Mouse (Mus musculus) lung, adult 2 months (tissue): ENCODE data around the gene Vezt. TPM values are rescaled to one million over a fixed set of nuclear protein-coding genes. Genes with fewer than 3 reads are reported as not detected.
A peak's percentile ranks its signal among the peaks of the same experiment; 100 is the strongest.

Experiments used
- DNase-seq: peaks from one replicate; pipeline ENCODE4 v3.0.0; 2022
- H3K4me1 ChIP-seq: fragments of 200-500 bp; 2 replicates; pipeline ENCODE4 v1.6.1; 2011; ENCODE audit warnings: low read length; ENCODE audit not compliant: control insufficient read depth, insufficient read depth
- H3K4me3 ChIP-seq: fragments of 200-500 bp; replicated peaks from 2 replicates; pipeline ENCODE3; 2011; ENCODE audit warnings: low read depth, mild to moderate bottlenecking, control low read depth, low read length; ENCODE audit errors: extremely low read depth
- CTCF ChIP-seq: fragments of 200-500 bp; IDR thresholded peaks from 2 replicates; pipeline ENCODE4 v1.5.1; 2011; ENCODE audit warnings: mild to moderate bottlenecking, low read length, control low read depth; ENCODE audit not compliant: insufficient read depth
- POLR2A ChIP-seq: fragments of 200-500 bp; IDR thresholded peaks from 2 replicates; pipeline ENCODE4 v1.6.1; 2011; ENCODE audit warnings: low read depth, mild to moderate bottlenecking, control low read depth, low read length, borderline replicate concordance; ENCODE audit errors: extremely low read depth
- WGBS: fragments of 180-500 bp; shearing (Covaris S2); methylation state at CpG from one replicate; pipeline ENCODE4 v1.1.7; 2018; 5-methylcytosine and 5-hydroxymethylcytosine counted together
- polyA plus RNA-seq: library from polyadenylated mRNA; depleted of rRNA; stranded (reverse); fragments of >200 nt; gene quantifications from 2 replicates; pipeline ENCODE4 v1.2.3, GENCODE M21; 2012

Gene Vezt
- polyA plus RNA-seq, 1 experiment = 13.4 TPM

GRCm38 (mm10) chr10:94038366-94039260 is 3.0 kb upstream of the Vezt start:
- H3K4me3 ChIP-seq = no peak overlapping the region

DNA sequence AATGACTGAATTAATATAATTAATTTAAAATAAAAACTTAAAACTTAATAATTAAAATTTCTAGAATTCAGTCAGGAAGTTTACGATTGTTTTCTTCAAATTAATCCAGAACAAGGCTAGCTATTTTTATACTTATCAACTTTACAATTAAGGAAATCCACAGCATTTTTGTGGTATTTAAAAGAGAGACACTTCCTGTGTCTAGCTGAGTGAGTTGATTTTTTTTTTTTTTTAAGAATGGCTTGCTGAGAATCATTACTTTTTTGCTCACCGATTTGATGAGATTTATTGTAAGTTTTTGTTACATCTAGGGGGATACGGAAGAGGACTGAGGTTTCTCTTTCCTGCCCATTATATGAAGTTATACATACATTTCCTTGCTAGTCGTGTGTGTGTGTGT is 2.0 kb upstream of the Vezt start:
- no peak for TF ChIP-seq POLR2A
- TF ChIP-seq CTCF = no peak
- WGBS = 43% methylated on average over 4 of the region's 4 CpGs
- Histone ChIP-seq H3K4me1 (no peaks in the 10 kb centered on the region; the same call in none of the 2 replicates), H3K4me3 (no peak overlapping the region)
- no peak for DNase-seq

More at GRCm38 (mm10) chr10:94038366-94039260, 3.0 kb upstream of the Vezt start:
- WGBS = 54% methylated on average over 7 of the region's 7 CpGs
- H3K4me1 ChIP-seq = no peaks in the 10 kb centered on the region; the same call in none of the 2 replicates
- DNase-seq = no peak
- TF ChIP-seq CTCF = no peak
- TF ChIP-seq POLR2A = no peak

DNA sequence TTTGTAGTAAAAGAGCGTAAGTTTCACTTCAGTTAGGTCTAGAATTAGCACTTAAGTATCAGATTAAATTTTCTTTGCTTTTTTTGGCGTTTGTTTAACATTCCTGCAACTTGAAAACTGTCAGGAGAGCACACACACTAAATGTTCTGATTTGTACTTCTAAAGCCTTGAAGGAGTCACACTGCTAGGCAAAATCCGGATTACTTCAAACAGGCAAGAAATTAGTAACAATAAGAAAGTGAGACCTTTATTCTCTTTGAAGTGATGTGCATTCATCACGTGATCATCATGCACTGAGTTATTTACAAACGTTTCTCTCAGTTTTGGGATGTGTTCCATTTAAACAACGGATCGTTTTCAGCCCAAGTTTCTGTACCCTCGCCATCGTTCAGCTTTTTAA is 1.6 kb upstream of the Vezt start:
- no peak for DNase-seq
- TF ChIP-seq POLR2A = no peak
- WGBS = 22% methylated on average over 9 of the region's 9 CpGs
- no peaks in the 10 kb centered on the region; the same call in none of the 2 replicates for H3K4me1 ChIP-seq
- H3K4me3 ChIP-seq = peak overlapping the region; percentile 27

GRCm38 (mm10) chr10:94036375-94036758 is 750 bp upstream of the Vezt start:
- TF ChIP-seq POLR2A = no peak
- no peak for TF ChIP-seq CTCF
- DNase-seq = no peak
- Histone ChIP-seq H3K4me1 (no peaks in the 10 kb centered on the region; the same call in none of the 2 replicates), H3K4me3 (peak overlapping the region; percentile 87)
- WGBS = under 1% methylated on average over 32 of the region's 32 CpGs

GRCm38 (mm10) chr10:94034876-94035657 is 550 bp downstream of the Vezt start:
- TF ChIP-seq POLR2A (no peak), CTCF (no peak)

GRCm38 (mm10) chr10:94031164-94031563 is 4.5 kb downstream of the Vezt start:
- TF ChIP-seq POLR2A = no peak
- no peak for TF ChIP-seq CTCF
- no peak for DNase-seq
- 87% methylated on average over 6 of the region's 6 CpGs for WGBS
- Histone ChIP-seq H3K4me1 (no peaks in the 10 kb centered on the region; the same call in 1 of the 2 replicates), H3K4me3 (no peak overlapping the region)

More at GRCm38 (mm10) chr10:94034876-94035657, 550 bp downstream of the Vezt start:
- DNase-seq = no peak
- 1% methylated on average over 30 of the region's 30 CpGs for WGBS
- Histone ChIP-seq H3K4me1 (no peaks in the 10 kb centered on the region; the same call in none of the 2 replicates), H3K4me3 (peak overlapping the region; percentile 77)

- no peak for DNase-seq
- Histone ChIP-seq H3K4me1 (no peaks in the 10 kb centered on the region), H3K4me3 (no peak overlapping the region)
- TF ChIP-seq POLR2A = no peak
- no peak for TF ChIP-seq CTCF
- WGBS = 81% methylated on average over 6 of the region's 6 CpGs
Measured at GRCm38 (mm10) chr10:94028493-94028892, 7.1 kb downstream of the Vezt start.

DNA sequence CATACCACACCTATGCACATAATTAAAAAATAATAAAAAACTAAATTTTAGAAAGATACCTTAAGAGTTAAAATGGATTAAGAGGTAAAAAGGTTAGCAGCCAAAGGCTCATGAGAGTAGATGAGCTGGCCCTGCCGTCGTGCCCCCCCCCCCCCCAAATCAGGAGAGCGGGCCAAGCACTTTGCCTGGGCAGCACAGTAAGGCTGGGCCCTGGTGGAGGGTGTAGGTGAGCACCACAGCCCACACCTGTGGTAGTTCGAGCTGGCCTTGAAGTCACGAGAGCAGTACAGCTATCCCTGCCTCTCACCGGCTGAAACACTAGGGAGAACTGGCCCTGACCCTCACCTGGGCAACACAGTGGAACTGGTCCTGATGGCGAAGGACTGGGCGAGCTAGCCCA is 10.5 kb downstream of the Vezt start:
- DNase-seq = no peak
- H3K4me3 ChIP-seq = no peak overlapping the region
- WGBS = 90% methylated on average over 8 of the region's 8 CpGs
- TF ChIP-seq POLR2A (no peak), CTCF (no peak)
- no peaks in the 10 kb centered on the region; the same call in 1 of the 2 replicates for H3K4me1 ChIP-seq

DNA sequence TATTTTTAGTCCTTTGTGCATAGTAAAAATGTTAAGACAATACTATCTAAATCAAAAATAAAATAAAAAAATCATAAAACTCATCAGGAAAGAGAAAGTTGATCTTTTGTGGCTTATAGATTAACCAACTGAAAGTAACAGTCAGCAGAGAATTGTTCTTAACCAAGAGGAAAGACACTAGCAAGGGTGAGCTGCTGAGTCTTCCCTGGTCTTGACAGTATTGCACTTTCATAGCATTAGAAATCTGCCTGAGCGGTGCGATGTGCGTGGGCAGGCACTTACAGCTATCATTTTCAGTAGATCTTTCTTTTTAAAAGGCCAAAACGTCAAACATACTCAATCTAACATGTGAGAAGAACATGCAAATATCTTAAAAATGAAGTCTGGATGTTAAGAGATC is 14.6 kb downstream of the Vezt start:
- no peak for DNase-seq
- H3K4me3 ChIP-seq = no peak overlapping the region
- no peaks in the 10 kb centered on the region; the same call in 1 of the 2 replicates for H3K4me1 ChIP-seq
- no peak for TF ChIP-seq CTCF
- no peak for TF ChIP-seq POLR2A
- WGBS = 84% methylated on average over 4 of the region's 4 CpGs
